Comparison of ENCODE assay signal across 13 mouse cellular contexts in genomic region chr2:114687081-114687480, GRCm38 (mm10). TPM values are rescaled to one million over a fixed set of nuclear protein-coding genes. Genes with fewer than 3 reads are reported as not detected.
DNase-seq lines count a peak whose midpoint lies in the region; TF ChIP-seq lines count a peak whose summit lies in the region.
"Had no signal": no experiment of that assay in that cellular context is flagged by ENCODE, and none has a peak within 500 bp of the region (broad histone marks: within the 10 kb centered on the region; RNA-seq: fewer than 3 reads in every experiment).

No protein-coding gene starts in this region.

- no peak for TF ChIP-seq CTCF in left cerebral cortex, adult 2 months (IDR thresholded peaks at IDR 0.05)
- no peak for TF ChIP-seq CTCF in layer of hippocampus, adult 2 months (conservative IDR thresholded peaks at IDR 0.05)

- intact Hi-C loops in left cerebral cortex, adult 2 months (cut with DNase I), result no loop called here

- DNase-seq in cerebellum, postnatal 14 days, result peak; percentile 20 to 38
- DNase-seq in cerebellum, postnatal 4 days (ENCODE audit: low spot score in 2 of 2), result no peak
- DNase-seq in left cerebral cortex, adult 9 months (ENCODE audit: low spot score in 2 of 2), result peak; percentile 16 to 19
- DNase-seq in left cerebral cortex, adult 2 months (ENCODE audit: extremely low spot score in 1 of 2, low spot score in 2 of 2), result no peak
- DNase-seq in Muller cell, postnatal 12 days (ENCODE audit: inconsistent ontology term), result peak; percentile 26
- DNase-seq in layer of hippocampus, adult 2 months (ENCODE audit: low spot score in 2 of 2), result peak; percentile 42 to 74
- no peak for DNase-seq in spleen, postnatal 10 days (ENCODE audit: low spot score in 2 of 2)
- no peak for DNase-seq in gastrocnemius, adult 18-20 months (ENCODE audit: low spot score)
- DNase-seq: cerebellum, postnatal 25 days had no signal

- H3K27ac ChIP-seq in left cerebral cortex, adult 2 months, result no peak overlapping the region
- H3K27ac ChIP-seq in layer of hippocampus, adult 2 months, result peak overlapping the region; percentile 74
- H3K27ac ChIP-seq: embryonic facial prominence, embryonic 13.5 days; heart, embryonic 15.5 days; liver, embryonic 12.5 days had no signal

- no peak overlapping the region for H3K4me3 ChIP-seq in left cerebral cortex, adult 2 months
- H3K4me3 ChIP-seq in layer of hippocampus, adult 2 months, result no peak overlapping the region
- H3K4me3 ChIP-seq: embryonic facial prominence, embryonic 13.5 days; heart, embryonic 15.5 days; liver, embryonic 12.5 days; megakaryocyte, embryonic 14.5 days had no signal

RNA-seq across cellular contexts. Expression of gene Dph6, which starts 32.3 kb away (rescaled TPM):
- total RNA-seq in left cerebral cortex, adult 2 months (2021), result 10 to 100 TPM; 14.0 to 15.8 TPM
- 10 to 100 TPM; 12.4 to 14.3 TPM for total RNA-seq in layer of hippocampus, adult 2 months (2021)
- total RNA-seq in gastrocnemius, adult 18-20 months (2021), result 1 to 10 TPM; 4.2 to 5.1 TPM

Comparison
In these comparisons a context has a peak if more than half of its experiments do, and no peak if none do; other contexts are left out.
1. DNase-seq: peak in cerebellum, postnatal 14 days (2 of 2), left cerebral cortex, adult 9 months (2 of 2), Muller cell, postnatal 12 days (single experiment) and layer of hippocampus, adult 2 months (2 of 2); none in cerebellum, postnatal 4 days (0 of 2), left cerebral cortex, adult 2 months (0 of 2), spleen, postnatal 10 days (0 of 2) and gastrocnemius, adult 18-20 months (single experiment).